ENCODE assay signal across 20 mouse cellular contexts in the genomic region with DNA sequence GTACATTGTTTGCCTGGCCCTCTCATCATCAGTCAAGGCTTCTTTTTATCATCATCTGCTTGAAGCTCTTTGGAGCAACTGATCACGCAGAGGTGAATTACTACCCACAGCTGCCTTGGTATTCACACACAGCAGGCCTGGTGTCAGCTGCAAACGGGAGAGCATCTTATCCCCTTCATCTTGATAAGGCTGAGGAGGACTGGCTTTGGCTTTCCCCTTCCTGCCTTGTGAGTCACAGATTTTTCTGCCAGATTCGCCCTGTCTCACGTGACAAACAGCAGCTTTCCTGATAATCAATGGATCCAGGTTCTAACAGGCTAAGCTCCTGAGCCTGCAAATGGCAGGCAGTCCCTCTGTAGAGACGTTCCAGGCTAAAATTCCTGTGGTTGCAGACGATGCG. TPM values are rescaled to one million over a fixed set of nuclear protein-coding genes. Genes with fewer than 3 reads are reported as not detected.
A peak's percentile ranks its signal among the peaks of the same experiment; 100 is the strongest.
DNase-seq lines count a peak whose midpoint lies in the region; ATAC-seq and TF ChIP-seq lines count a peak whose summit lies in the region.
"Had no signal": no experiment of that assay in that cellular context is flagged by ENCODE, and none has a peak within 500 bp of the region (broad histone marks: within the 10 kb centered on the region; RNA-seq: fewer than 3 reads in every experiment).

No protein-coding gene starts in this region.

- H3K27me3 ChIP-seq in MEL (ENCODE audit: control insufficient read depth in 1 of 2, insufficient read depth in 2 of 2, low read length in 2 of 2): no peaks in the 10 kb centered on the region
- no peaks in the 10 kb centered on the region for H3K27me3 ChIP-seq in midbrain, embryonic 15.5 days (replicated peaks)
- H3K27me3 ChIP-seq: heart, embryonic 15.5 days; hindbrain, embryonic 13.5 days had no signal

- H3K4me3 ChIP-seq in MEL (ENCODE audit: control insufficient read depth in 1 of 2, insufficient read depth in 1 of 2, low read depth in 2 of 2, low read length in 2 of 2) (no peak overlapping the region), macrophage (ENCODE audit: inconsistent target) (no peak overlapping the region)
- H3K4me3 ChIP-seq in midbrain, embryonic 15.5 days: no peak overlapping the region
- H3K4me3 ChIP-seq: heart, embryonic 15.5 days; hindbrain, embryonic 13.5 days; left cerebral cortex, adult 2 months had no signal

- intact Hi-C loops in heart, postnatal 10 days (cut with DNase I): no loop called here

- 65% methylated on average over 7 of the region's 7 CpGs for WGBS in macrophage (ENCODE audit: missing documents)
- WGBS in midbrain, embryonic 15.5 days: 41% methylated on average over 7 of the region's 7 CpGs

- DNase-seq in heart, adult 11 months: peak; percentile 94
- no peak for DNase-seq in heart, postnatal 10 days
- DNase-seq in 416B (ENCODE audit: low read depth) (peak; percentile 79), MEL (ENCODE audit: low read depth, low spot score) (no peak)
- DNase-seq in cerebellum, postnatal 10 days: no peak
- DNase-seq: cerebellum, adult 2 months; gastrocnemius, postnatal 25 days; kidney, adult 8-10 months; lung, embryonic 14.5 days; spleen, adult 18-20 months had no signal

- 0 out of 4 replicates have a peak, but pooled peaks of 1 of the 2 experiments have one; percentile 18 for TF ChIP-seq EP300 in MEL (IDR thresholded peaks at IDR 0.05; ENCODE audit: low read depth in 1 of 2, low read length in 2 of 2)

- H3K4me1 ChIP-seq in MEL (ENCODE audit: control insufficient read depth in 1 of 2, insufficient read depth in 2 of 2, low read length in 2 of 2): peaks cover 5 to 26% of the 10 kb centered on the region in 2 experiments; a peak in 3 of 4 replicates
- peaks cover 6% of the 10 kb centered on the region; the same call in 1 of the 2 replicates for H3K4me1 ChIP-seq in midbrain, embryonic 15.5 days

- H3K27ac ChIP-seq in MEL (ENCODE audit: control insufficient read depth, low read depth, low read length) (no peak overlapping the region), macrophage (peak overlapping the region; percentile 12)
- H3K27ac ChIP-seq in midbrain, embryonic 15.5 days: no peak overlapping the region
- H3K27ac ChIP-seq: heart, embryonic 15.5 days; hindbrain, embryonic 13.5 days; left cerebral cortex, adult 2 months had no signal

- no peak for TF ChIP-seq CTCF in MEL (IDR thresholded peaks at IDR 0.05 in 2 of 3, conservative IDR thresholded peaks at IDR 0.05 in 1 of 3; ENCODE audit: control insufficient read depth in 1 of 3, insufficient read depth in 1 of 3, low read depth in 2 of 3, low read length in 3 of 3, poor library complexity in 1 of 3, severe bottlenecking in 1 of 3)

- ATAC-seq in midbrain, embryonic 15.5 days (replicated peaks): no peak

- no peak for TF ChIP-seq POLR2A in MEL (IDR thresholded peaks at IDR 0.05; ENCODE audit: control insufficient read depth in 1 of 2, insufficient read depth in 1 of 2, low read depth in 1 of 2, low read length in 2 of 2, poor library complexity in 1 of 2)

- no peak for TF ChIP-seq RAD21 in MEL (IDR thresholded peaks at IDR 0.05; ENCODE audit: low read depth, low read length)

- no peak overlapping the region for H3K9ac ChIP-seq in MEL (ENCODE audit: control insufficient read depth, low read depth, low read length, poor library complexity, severe bottlenecking)
- no peak overlapping the region for H3K9ac ChIP-seq in midbrain, embryonic 15.5 days
- H3K9ac ChIP-seq: heart, embryonic 15.5 days; hindbrain, embryonic 13.5 days; lung, embryonic 14.5 days had no signal

- no peak overlapping the region for H3K4me2 ChIP-seq in midbrain, embryonic 15.5 days
- H3K4me2 ChIP-seq: heart, embryonic 15.5 days; hindbrain, embryonic 13.5 days; lung, embryonic 14.5 days had no signal

- H3K9me3 ChIP-seq in MEL (replicated peaks; ENCODE audit: insufficient read depth, low read length): no peaks in the 10 kb centered on the region
- H3K9me3 ChIP-seq in midbrain, embryonic 15.5 days: no peaks in the 10 kb centered on the region
- H3K9me3 ChIP-seq: heart, embryonic 15.5 days; hindbrain, embryonic 13.5 days had no signal

- H3K79me2 ChIP-seq in MEL (ENCODE audit: control insufficient read depth, insufficient read depth, low read length, poor library complexity) (no peaks in the 10 kb centered on the region), macrophage (ENCODE audit: inconsistent target) (no peaks in the 10 kb centered on the region)

- H3K36me3 ChIP-seq in MEL (ENCODE audit: control insufficient read depth in 1 of 2, insufficient read depth in 2 of 2, low read length in 2 of 2) (peaks cover 0 to 21% of the 10 kb centered on the region in 2 experiments; a peak in 2 of 4 replicates), macrophage (ENCODE audit: inconsistent target) (no peaks in the 10 kb centered on the region)
- no peaks in the 10 kb centered on the region for H3K36me3 ChIP-seq in midbrain, embryonic 15.5 days (replicated peaks)
- H3K36me3 ChIP-seq: heart, embryonic 15.5 days; hindbrain, embryonic 13.5 days had no signal

TF ChIP-seq in MEL, 35 proteins besides CTCF, POLR2A, EP300 and RAD21:
- TF ChIP-seq CHD2 (IDR thresholded peaks at IDR 0.05; ENCODE audit: low read length) (no peak), RCOR1 (IDR thresholded peaks at IDR 0.05; ENCODE audit: low read depth, low read length) (peak; percentile 52; the same call in 1 of the 2 replicates), GATA1 (IDR thresholded peaks at IDR 0.05; ENCODE audit: low read depth, low read length) (peak; percentile 58; the same call in 1 of the 2 replicates), E2F4 (IDR thresholded peaks at IDR 0.05; ENCODE audit: borderline replicate concordance, low read depth, low read length) (no peak), BHLHE40 (IDR thresholded peaks at IDR 0.05; ENCODE audit: borderline replicate concordance, low read depth, low read length) (peak; percentile 81), USF1 (IDR thresholded peaks at IDR 0.05; ENCODE audit: low read depth, low read length) (peak; percentile 75), ETS1 (IDR thresholded peaks at IDR 0.05; ENCODE audit: low read depth, low read length) (0 out of 2 replicates have a peak, but pooled peaks have one; percentile 29)

RNA-seq across cellular contexts. Expression of a gene that starts 7.8 kb away (rescaled TPM):
- 1 to 10 TPM in 1 of 2 experiments, not detected in 1; 4.2 TPM for total RNA-seq in heart, postnatal 10 days (2021)
- total RNA-seq in MEL (2012; rRNA removed): not detected in 2 replicates
- polyA plus RNA-seq in MEL (2012; ENCODE audit: insufficient read depth in 1 of 2, insufficient read length in 2 of 2, low read depth in 1 of 2, low replicate concordance in 2 of 2, missing spikeins in 1 of 2) (not detected), macrophage (2018) (not detected in 3 replicates)
- total RNA-seq in macrophage (2018; cell fraction: chromatin; rRNA removed): not detected
- total RNA-seq in macrophage (2018; cell fraction: cytosol; rRNA removed): not detected
- not detected for total RNA-seq in macrophage (2018; cell fraction: nucleus; rRNA removed)
- not detected in 2 replicates for polyA plus RNA-seq in midbrain, embryonic 15.5 days (2015; fragmentation: Nextera tagmentation; extraction: Ambion mirVana)
- total RNA-seq: gastrocnemius, postnatal 25 days; layer of hippocampus, adult 18-20 months; left cerebral cortex, adult 2 months; midbrain, postnatal 0 days had no signal
- polyA plus RNA-seq: cerebellum, adult 2 months; forebrain, embryonic 11.5 days; hindbrain, embryonic 13.5 days; limb, embryonic 14.5 days; lung, embryonic 14.5 days; midbrain, postnatal 0 days; neural tube, embryonic 14.5 days had no signal

RNA-seq across cellular contexts. Expression of a gene that starts 55.5 kb away (rescaled TPM):
- 10 to 100 TPM; 18.5 to 18.6 TPM for total RNA-seq in heart, postnatal 10 days (2021)
- total RNA-seq in MEL (2012; rRNA removed): 24.5 and 33.0 TPM in 2 replicates
- polyA plus RNA-seq in MEL (2012; ENCODE audit: insufficient read depth in 1 of 2, insufficient read length in 2 of 2, low read depth in 1 of 2, low replicate concordance in 2 of 2, missing spikeins in 1 of 2): 10 to 100 TPM in 1 of 2 experiments, not detected in 1; 63.9 TPM
- total RNA-seq in macrophage (2018; cell fraction: chromatin; rRNA removed): 1 to 10 TPM in 8 of 26 experiments, under 1 TPM in 8, not detected in 10; 0.26 to 9.3 (median 1.3) TPM
- total RNA-seq in macrophage (2018; cell fraction: cytosol; rRNA removed): 1 to 10 TPM in 19 of 26 experiments, under 1 TPM in 7; 0.54 to 2.8 (median 1.3) TPM
- total RNA-seq in macrophage (2018; cell fraction: nucleus; rRNA removed): 1 to 10 TPM in 11 of 26 experiments, under 1 TPM in 14, not detected in 1; 0.14 to 7.3 (median 0.85) TPM
- polyA plus RNA-seq in macrophage (2018): 1.3 to 2.5 TPM (median 2.1 TPM) in 3 replicates
- 20.3 and 24.1 TPM in 2 replicates for polyA plus RNA-seq in midbrain, embryonic 15.5 days (2015; fragmentation: Nextera tagmentation; extraction: Ambion mirVana)

Comparison
In these comparisons a context has a peak if more than half of its experiments do, and no peak if none do; other contexts are left out.
1. DNase-seq: peak in heart, adult 11 months (single experiment) and 416B (single experiment); none in heart, postnatal 10 days (0 of 2), MEL (single experiment) and cerebellum, postnatal 10 days (0 of 2).